Mouse (Mus musculus) olfactory bulb, adult 2 months (tissue): ENCODE measurements around the gene Slc9a8.

Experiments
- CTCF ChIP-seq: fragments of 200-500 bp; IDR thresholded peaks from 2 replicates; pipeline ENCODE4 v1.5.1; 2012; ENCODE audit warnings: low read depth, mild to moderate bottlenecking, low read length, moderate library complexity; ENCODE audit not compliant: insufficient read depth
- POLR2A ChIP-seq: fragments of 200-500 bp; IDR thresholded peaks from 2 replicates; pipeline ENCODE4 v1.6.1; 2012; ENCODE audit warnings: mild to moderate bottlenecking, low read depth, low read length, moderate library complexity; ENCODE audit not compliant: insufficient read depth

DNA sequence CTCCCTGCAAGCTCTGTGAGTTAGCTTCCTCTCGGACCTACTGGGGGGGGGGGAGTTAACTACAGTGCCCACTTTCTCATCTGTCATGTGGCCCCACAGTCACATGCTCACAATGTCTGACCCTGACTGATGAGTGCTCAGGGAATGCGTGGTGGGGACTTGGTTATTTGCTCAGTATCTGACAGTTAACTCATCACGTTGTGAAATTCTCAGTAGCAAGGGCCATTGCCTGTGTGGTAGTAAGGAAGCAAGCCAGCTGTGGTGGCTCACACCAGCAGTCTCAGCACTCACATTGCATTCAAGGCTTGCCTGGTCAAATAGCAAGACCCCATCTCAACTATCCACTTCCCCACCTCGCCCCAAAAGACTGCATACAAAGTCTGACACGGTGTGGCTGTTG is 45.7 kb downstream of the Slc9a8 start:
- no peak for TF ChIP-seq CTCF
- no peak for TF ChIP-seq POLR2A
